Mouse (Mus musculus) lung, postnatal 0 days (tissue): ENCODE results near the gene Dnmt1. TPM values are rescaled to one million over a fixed set of nuclear protein-coding genes. Genes with fewer than 3 reads are reported as not detected.
A peak's percentile ranks its signal among the peaks of the same experiment; 100 is the strongest.
"Not testable (repeated sequence)": the region's sequence is repeated elsewhere in the genome, so short reads cannot be mapped to it uniquely, and the experiment has no call there.

Source experiments
- ATAC-seq: fragments of 200-750 bp; cut with Nextera tagmentation; 2 replicates; pipeline ENCODE4 v1.8.0; 2017; ENCODE audit warnings: moderate library complexity
- DNase-seq: peaks from one replicate; pipeline ENCODE4 v3.0.0-alpha.2; 2016; ENCODE audit warnings: low spot score
- H3K27ac ChIP-seq: fragments of 300-500 bp; sonication (generic); 2 replicates; pipeline ENCODE4 v1.5.1; 2014; ENCODE audit warnings: antibody characterized with exemption, mild to moderate bottlenecking, low read length, mixed read lengths
- H3K27me3 ChIP-seq: fragments of 300-500 bp; sonication (generic); replicated peaks from 2 replicates; pipeline ENCODE4 v1.6.1; 2014; ENCODE audit warnings: low read length, mixed read lengths; ENCODE audit not compliant: insufficient read depth
- H3K36me3 ChIP-seq: fragments of 300-500 bp; sonication (generic); 2 replicates; pipeline ENCODE4 v1.6.1; 2014; ENCODE audit warnings: low read length, mixed read lengths; ENCODE audit not compliant: insufficient read depth
- H3K4me1 ChIP-seq: fragments of 300-500 bp; sonication (generic); 2 replicates; pipeline ENCODE4 v1.6.1; 2014; ENCODE audit warnings: antibody characterized with exemption, low read depth, low read length, mixed read lengths; ENCODE audit not compliant: insufficient read depth
- H3K4me2 ChIP-seq: fragments of 300-500 bp; sonication (generic); replicated peaks from 2 replicates; pipeline ENCODE4 v1.6.1; 2014; ENCODE audit warnings: low read depth, mild to moderate bottlenecking, low read length, moderate library complexity, mixed read lengths
- H3K4me3 ChIP-seq: fragments of 300-500 bp; sonication (generic); 2 replicates; pipeline ENCODE4 v1.5.1; 2014; ENCODE audit warnings: low read depth, low read length
- H3K9ac ChIP-seq: fragments of 300-500 bp; sonication (generic); replicated peaks from 2 replicates; pipeline ENCODE4 v1.6.1; 2014; ENCODE audit warnings: low read depth, mild to moderate bottlenecking
- H3K9me3 ChIP-seq: fragments of 300-500 bp; sonication (generic); 2 replicates; pipeline ENCODE4 v1.6.1; 2016; ENCODE audit warnings: low read length, mixed read lengths
- CTCF ChIP-seq: IDR thresholded peaks from 2 replicates; pipeline ENCODE4 v1.5.1; 2016; ENCODE audit warnings: antibody characterized with exemption, mild to moderate bottlenecking
- EP300 ChIP-seq: IDR thresholded peaks from 2 replicates; pipeline ENCODE4 v1.6.1; 2016; ENCODE audit warnings: antibody characterized with exemption, mild to moderate bottlenecking, control low read depth
- WGBS: fragments of 180-500 bp; shearing (Covaris S2); extraction: QIAGEN DNeasy Blood & Tissue Kit; methylation state at CpG from one replicate; pipeline ENCODE4 v1.1.7; 2014; 5-methylcytosine and 5-hydroxymethylcytosine counted together
- polyA plus RNA-seq: library from polyadenylated mRNA; unstranded; fragments of >200 nt; fragmentation: Nextera tagmentation; extraction: Ambion mirVana; gene quantifications from 2 replicates; pipeline ENCODE4 v1.2.1, GENCODE M21; 2015

Dnmt1 gene
- polyA plus RNA-seq, 1 experiment from 2014 or later = 14.5 TPM

DNA sequence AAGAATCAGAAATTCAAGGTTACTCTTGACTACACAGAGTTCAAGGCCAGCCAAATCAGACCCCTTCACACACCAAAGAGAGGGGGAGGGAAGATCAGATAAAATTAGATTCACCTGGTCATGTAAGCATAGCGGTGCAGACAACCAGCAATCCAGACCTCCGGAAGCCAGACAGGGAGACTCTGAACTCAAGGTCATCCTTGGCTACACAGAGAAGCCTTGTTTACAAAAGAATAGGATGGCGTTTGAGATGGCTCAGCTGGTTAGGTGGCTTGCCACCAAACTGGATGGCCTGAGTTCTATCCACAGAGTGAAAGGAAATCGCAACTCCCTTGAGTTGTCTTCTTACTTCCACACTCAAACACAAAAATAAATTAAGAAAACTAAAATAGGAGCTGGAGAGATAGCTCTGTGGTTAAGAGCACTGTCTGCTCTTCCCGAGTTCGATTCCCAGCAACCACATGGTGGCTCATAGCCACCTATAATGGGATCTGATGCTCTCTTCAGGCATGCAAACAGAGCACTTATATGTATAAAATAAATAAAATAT is 42.0 kb upstream of the Dnmt1 start:
- no peak for TF ChIP-seq EP300
- TF ChIP-seq CTCF = no peak
- no peak overlapping the region for H3K9ac ChIP-seq
- DNase-seq (no peak), ATAC-seq (no peak)
- 45% methylated on average over 6 of the region's 6 CpGs for WGBS
- H3K36me3 ChIP-seq = 0 out of 2 replicates have a peak, but pooled peaks cover 7% of the 10 kb centered on the region
- no peaks in the 10 kb centered on the region for H3K27me3 ChIP-seq
- H3K9me3 ChIP-seq = no peaks in the 10 kb centered on the region
- H3K4me2 ChIP-seq = no peak overlapping the region; the same call in 1 of the 2 replicates
- H3K4me3 ChIP-seq = no peak overlapping the region
- no peaks in the 10 kb centered on the region for H3K4me1 ChIP-seq
- no peak overlapping the region; the same call in 1 of the 2 replicates for H3K27ac ChIP-seq

- TF ChIP-seq CTCF = peak; percentile 69
- no peak for TF ChIP-seq EP300
- no peak for ATAC-seq
These were observed 41.1 kb upstream of the Dnmt1 start for GRCm38 (mm10) chr9:21000811-21001210.

GRCm38 (mm10) chr9:20998337-20998736 is 38.6 kb upstream of the Dnmt1 start:
- not testable (repeated sequence) for H3K4me3 ChIP-seq, H3K4me2 ChIP-seq, H3K9me3 ChIP-seq, H3K4me1 ChIP-seq, ATAC-seq, H3K27ac ChIP-seq, H3K27me3 ChIP-seq, H3K36me3 ChIP-seq, H3K9ac ChIP-seq
- peak; percentile 73 for TF ChIP-seq CTCF
- peak; percentile 81 for DNase-seq
- WGBS = 72% methylated on average over 1 of the region's 1 CpGs

More at GRCm38 (mm10) chr9:21000811-21001210, 41.1 kb upstream of the Dnmt1 start:
- Histone ChIP-seq H3K27me3 (no peaks in the 10 kb centered on the region), H3K4me2 (no peak overlapping the region), H3K4me3 (no peak overlapping the region), H3K9ac (no peak overlapping the region), H3K36me3 (0 out of 2 replicates have a peak, but pooled peaks cover under 1% of the 10 kb centered on the region), H3K4me1 (no peaks in the 10 kb centered on the region), H3K9me3 (no peaks in the 10 kb centered on the region), H3K27ac (no peak overlapping the region)
- peak; percentile 57 for DNase-seq

- no peak for TF ChIP-seq CTCF
- no peak for TF ChIP-seq EP300
- H3K9me3 ChIP-seq = no peaks in the 10 kb centered on the region
- no peak overlapping the region for H3K4me3 ChIP-seq
- no peak overlapping the region for H3K27ac ChIP-seq
- no peaks in the 10 kb centered on the region for H3K36me3 ChIP-seq
- H3K9ac ChIP-seq = no peak overlapping the region
- H3K4me2 ChIP-seq = no peak overlapping the region
- no peaks in the 10 kb centered on the region for H3K27me3 ChIP-seq
- no peak for DNase-seq
- WGBS = 84% methylated on average over 8 of the region's 8 CpGs
- no peak for ATAC-seq
- H3K4me1 ChIP-seq = peaks cover 4% of the 10 kb centered on the region; the same call in 1 of the 2 replicates
These were observed 37.4 kb upstream of the Dnmt1 start for GRCm38 (mm10) chr9:20997065-20997464.

DNA sequence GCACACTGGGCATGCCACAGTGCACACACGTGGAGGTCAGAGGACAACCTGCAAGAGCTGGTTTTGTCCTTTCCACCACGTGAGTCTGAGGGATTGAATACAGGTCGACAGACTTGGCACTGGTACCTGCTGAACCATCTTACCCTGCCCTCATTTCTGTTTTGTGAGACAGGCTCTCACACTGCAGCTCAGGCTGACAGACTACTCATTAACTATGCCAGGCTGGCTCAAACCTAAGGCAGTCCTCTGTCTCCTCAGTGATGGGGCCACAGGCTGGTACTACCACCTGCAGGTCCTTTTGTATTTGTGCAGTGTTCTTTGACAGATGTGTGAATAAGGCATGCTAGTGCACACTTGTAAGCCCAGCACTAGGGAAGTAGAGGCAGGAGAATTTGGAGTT is 35.4 kb upstream of the Dnmt1 start:
- no peak overlapping the region for H3K4me2 ChIP-seq
- H3K36me3 ChIP-seq = no peaks in the 10 kb centered on the region
- H3K27me3 ChIP-seq = no peaks in the 10 kb centered on the region
- WGBS = 56% methylated on average over 3 of the region's 3 CpGs
- H3K9ac ChIP-seq = no peak overlapping the region
- TF ChIP-seq EP300 (no peak), CTCF (peak; percentile 61)
- H3K9me3 ChIP-seq = no peaks in the 10 kb centered on the region
- ATAC-seq (no peak), DNase-seq (peak; percentile 54)
- H3K4me1 ChIP-seq = peaks cover 4% of the 10 kb centered on the region; the same call in 1 of the 2 replicates
- H3K27ac ChIP-seq = no peak overlapping the region
- H3K4me3 ChIP-seq = no peak overlapping the region

DNA sequence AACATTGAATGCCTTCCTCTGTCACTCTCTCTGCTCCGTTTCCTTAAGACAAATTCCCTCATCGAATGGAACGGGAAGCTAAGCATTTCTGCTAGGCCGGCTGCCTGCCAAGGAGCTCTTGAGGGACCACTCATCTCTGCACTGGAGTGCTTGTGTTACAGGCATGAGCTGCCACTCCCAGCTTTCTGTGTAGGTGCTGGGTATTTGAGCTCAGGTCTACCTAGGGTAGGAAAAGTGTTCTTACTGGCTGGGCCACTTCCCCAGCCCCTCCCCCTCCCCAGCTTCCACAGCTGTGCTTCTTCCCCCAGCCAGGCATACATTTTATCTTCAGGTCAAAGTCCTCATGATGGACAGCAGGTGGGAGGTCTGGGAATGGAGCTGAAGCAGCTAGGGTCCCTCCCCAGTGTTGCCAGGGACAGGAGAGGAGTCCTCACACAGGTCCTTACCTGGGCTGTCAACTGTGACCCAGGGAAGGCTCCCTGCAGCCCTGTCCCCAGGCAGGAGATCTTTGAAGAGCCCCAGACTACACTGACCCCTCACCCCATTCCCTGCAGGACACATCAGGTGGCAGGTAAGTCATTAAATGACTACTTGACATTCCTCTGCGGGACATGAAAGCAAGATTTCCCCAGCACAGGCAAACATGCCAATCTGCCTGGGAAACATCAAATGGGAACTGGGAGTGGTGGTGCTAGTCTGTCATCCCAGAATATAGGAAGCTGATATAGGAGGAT is 33.6 kb upstream of the Dnmt1 start:
- peak; percentile 96 for ATAC-seq
- Histone ChIP-seq H3K27me3 (no peaks in the 10 kb centered on the region), H3K9me3 (no peaks in the 10 kb centered on the region), H3K9ac (no peak overlapping the region), H3K4me1 (peaks cover 4% of the 10 kb centered on the region; the same call in 1 of the 2 replicates), H3K36me3 (no peaks in the 10 kb centered on the region), H3K27ac (peak overlapping the region; percentile 90), H3K4me2 (no peak overlapping the region; the same call in 1 of the 2 replicates), H3K4me3 (no peak overlapping the region)
- 33% methylated on average over 5 of the region's 5 CpGs for WGBS
- DNase-seq = peak; percentile 93
- TF ChIP-seq CTCF = no peak
- TF ChIP-seq EP300 = peak; percentile 82
